In the genomic region with DNA sequence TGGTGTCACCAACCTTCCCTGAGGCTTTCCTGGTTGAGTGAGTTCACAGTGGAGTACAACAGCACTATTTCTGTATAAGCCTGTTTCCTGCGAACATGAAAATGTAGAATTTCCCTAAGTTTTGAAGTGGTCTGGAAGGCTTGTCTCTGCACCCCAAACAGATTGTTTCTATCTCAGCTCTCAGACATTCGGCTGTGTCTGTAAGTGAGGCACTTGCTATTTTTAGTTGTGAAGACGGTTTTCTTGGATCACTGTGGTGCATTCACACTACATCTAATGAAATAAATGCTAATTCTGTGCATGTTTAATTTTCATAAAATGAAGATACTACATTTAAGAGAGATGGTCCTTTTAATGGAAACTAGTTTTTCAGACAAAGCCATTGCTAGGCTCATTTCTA, we compare ENCODE assay signal across 17 mouse cellular contexts.
"Had no signal": no experiment of that assay in that cellular context is flagged by ENCODE, and none has a peak within 500 bp of the region (broad histone marks: within the 10 kb centered on the region; RNA-seq: fewer than 3 reads in every experiment).

No protein-coding gene starts in this region.

- ATAC-seq: lung, postnatal 0 days; midbrain, embryonic 13.5 days; midbrain, embryonic 15.5 days had no signal

- H3K4me2 ChIP-seq: lung, embryonic 15.5 days; midbrain, embryonic 11.5 days; midbrain, embryonic 13.5 days; midbrain, embryonic 15.5 days; neural tube, embryonic 12.5 days; stomach, embryonic 15.5 days had no signal

- H3K4me1 ChIP-seq: lung, embryonic 15.5 days; megakaryocyte, embryonic 14.5 days; midbrain, embryonic 13.5 days; midbrain, embryonic 15.5 days; neural tube, embryonic 12.5 days; stomach, embryonic 15.5 days had no signal

- H3K27me3 ChIP-seq: lung, embryonic 15.5 days; megakaryocyte, embryonic 14.5 days; midbrain, embryonic 13.5 days; midbrain, embryonic 15.5 days; neural tube, embryonic 12.5 days; stomach, embryonic 15.5 days had no signal

- DNase-seq: lung, adult 2 months; lung, postnatal 14 days; lung, postnatal 36 days; right cerebral cortex, postnatal 14 days; thymus, adult 2 months; thymus, postnatal 25 days; thymus, postnatal 4 days had no signal

- H3K9ac ChIP-seq: lung, embryonic 15.5 days; midbrain, embryonic 13.5 days; midbrain, embryonic 15.5 days; neural tube, embryonic 12.5 days; stomach, embryonic 15.5 days had no signal

- H3K4me3 ChIP-seq: lung, embryonic 15.5 days; megakaryocyte, embryonic 14.5 days; midbrain, embryonic 13.5 days; midbrain, embryonic 15.5 days; neural tube, embryonic 12.5 days; stomach, embryonic 15.5 days had no signal

- H3K9me3 ChIP-seq: lung, embryonic 15.5 days; midbrain, embryonic 13.5 days; midbrain, embryonic 15.5 days; neural tube, embryonic 12.5 days; stomach, embryonic 15.5 days had no signal

- H3K27ac ChIP-seq: lung, embryonic 15.5 days; macrophage; midbrain, embryonic 13.5 days; midbrain, embryonic 15.5 days; neural tube, embryonic 12.5 days; stomach, embryonic 15.5 days; stomach, postnatal 0 days had no signal

- H3K36me3 ChIP-seq: lung, embryonic 15.5 days; midbrain, embryonic 13.5 days; midbrain, embryonic 15.5 days; neural tube, embryonic 12.5 days; stomach, embryonic 15.5 days had no signal
